Mouse (Mus musculus): ENCODE data around the gene Prg4.

The Prg4 gene

DNA sequence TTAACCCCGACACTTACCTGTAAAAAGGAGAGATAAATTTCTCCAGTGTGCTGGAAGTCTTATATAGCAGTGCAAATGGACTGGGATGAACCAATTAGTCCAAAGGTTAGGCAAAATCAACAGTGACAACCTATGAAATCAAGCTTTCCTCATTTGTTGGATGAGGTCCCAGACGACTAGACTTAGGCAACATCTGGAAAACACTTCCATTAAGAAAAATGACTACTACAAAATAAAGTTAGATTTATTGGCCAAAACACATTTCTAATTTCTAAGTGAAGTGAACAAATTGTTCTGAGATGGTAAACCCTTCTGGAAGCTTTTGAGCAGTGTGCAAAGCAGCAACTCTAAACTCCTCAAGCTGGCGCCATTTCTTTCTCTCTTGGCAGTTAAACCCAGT lies at the start of gene Prg4:
TSS of gene Prg4 (minus strand) at position 34 of the 400 bp plus-strand sequence.
- DNase-seq, result no peak

GRCm38 (mm10) chr1:150513041-150513440 lies 47.1 kb upstream of the Prg4 start:
- no peak for DNase-seq

DNA sequence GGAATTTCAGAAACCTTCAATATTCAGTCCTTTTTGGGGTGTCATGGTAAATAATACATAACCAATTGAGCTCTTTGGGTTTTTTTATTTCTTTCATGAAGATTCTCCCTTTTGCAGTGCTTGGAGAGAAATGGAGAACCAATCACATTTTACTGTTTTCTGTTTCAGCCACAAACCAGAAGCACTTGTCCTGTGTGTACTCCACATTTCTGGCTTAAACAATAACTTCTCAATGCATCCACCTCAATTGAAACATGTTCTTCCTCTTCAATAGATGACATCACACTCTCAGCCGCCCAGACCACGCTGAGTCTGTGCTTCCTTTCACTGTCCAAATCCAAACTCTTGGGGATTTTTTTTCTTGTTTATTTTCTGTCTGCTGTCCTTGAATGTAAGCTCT lies 39.8 kb upstream of the Prg4 start:
- no peak for DNase-seq

DNA sequence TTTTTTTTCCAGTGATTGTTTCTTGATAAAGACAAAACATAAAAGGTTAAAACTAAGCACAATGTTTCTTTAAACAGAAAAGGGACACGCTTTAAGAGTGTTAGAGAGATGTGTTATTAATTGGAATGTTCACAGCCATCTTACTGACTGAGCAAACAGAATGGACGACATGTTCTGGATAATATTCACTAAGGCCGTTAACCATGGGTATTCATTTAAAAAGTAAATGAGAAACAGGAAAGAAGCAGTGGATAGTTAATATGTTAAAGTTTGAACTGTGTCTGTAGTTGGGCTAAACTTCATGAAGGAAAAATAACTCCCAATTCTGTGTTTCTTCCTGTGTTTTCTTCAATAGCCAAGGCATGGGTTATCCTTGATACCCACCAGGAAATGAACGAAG lies 37.4 kb upstream of the Prg4 start:
- no peak for DNase-seq

GRCm38 (mm10) chr1:150498177-150498576 lies 32.2 kb upstream of the Prg4 start:
- DNase-seq, result no peak

GRCm38 (mm10) chr1:150497690-150498089 lies 31.7 kb upstream of the Prg4 start:
- no peak for DNase-seq

- DNase-seq, result no peak
Measured at GRCm38 (mm10) chr1:150496626-150497302, 30.8 kb upstream of the Prg4 start.

DNA sequence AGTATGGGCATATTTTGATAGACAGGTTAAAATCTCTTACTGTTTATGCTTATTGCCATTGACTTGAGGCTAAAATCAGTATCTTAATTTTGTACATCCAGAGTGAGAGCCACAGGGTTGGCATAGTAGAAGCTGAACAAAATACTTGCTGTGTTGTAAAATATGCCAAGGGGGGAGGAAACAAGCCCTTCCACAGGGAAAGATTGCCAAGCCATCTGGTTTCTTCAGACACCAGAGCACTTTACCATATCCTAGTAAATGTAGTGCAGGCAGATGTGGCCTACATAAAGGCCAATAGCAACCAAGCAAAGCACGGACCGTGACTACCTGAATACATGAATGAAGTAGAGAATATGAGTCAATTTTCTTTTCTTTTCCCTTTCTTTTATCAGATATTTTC lies 23.2 kb upstream of the Prg4 start:
- no peak for DNase-seq

GRCm38 (mm10) chr1:150480674-150481073 lies 14.7 kb upstream of the Prg4 start:
- DNase-seq, result no peak

DNA sequence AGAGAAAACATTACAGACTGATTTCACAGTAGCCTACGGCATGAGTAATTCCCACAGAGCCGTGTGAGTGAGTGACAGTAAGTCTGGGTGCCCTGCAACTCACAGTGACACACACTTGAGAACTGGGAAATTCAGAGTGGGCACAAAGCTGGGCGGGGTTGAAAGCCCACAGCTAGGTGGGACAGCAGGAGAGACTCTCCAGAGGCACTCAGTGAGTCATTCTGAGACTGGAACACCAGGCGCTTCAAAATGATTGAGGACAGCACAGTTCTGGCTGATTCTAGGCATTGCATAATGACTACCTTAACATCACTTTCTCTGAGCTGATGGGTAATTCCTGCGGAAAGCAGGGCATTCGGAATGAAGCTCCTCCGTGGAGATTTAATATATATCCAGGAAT lies 6.6 kb upstream of the Prg4 start:
- no peak for DNase-seq

- no peak for DNase-seq
Measured at GRCm38 (mm10) chr1:150469992-150470391, 4.0 kb upstream of the Prg4 start.

GRCm38 (mm10) chr1:150465364-150465763 lies 601 bp downstream of the Prg4 start:
- DNase-seq, result no peak

DNA sequence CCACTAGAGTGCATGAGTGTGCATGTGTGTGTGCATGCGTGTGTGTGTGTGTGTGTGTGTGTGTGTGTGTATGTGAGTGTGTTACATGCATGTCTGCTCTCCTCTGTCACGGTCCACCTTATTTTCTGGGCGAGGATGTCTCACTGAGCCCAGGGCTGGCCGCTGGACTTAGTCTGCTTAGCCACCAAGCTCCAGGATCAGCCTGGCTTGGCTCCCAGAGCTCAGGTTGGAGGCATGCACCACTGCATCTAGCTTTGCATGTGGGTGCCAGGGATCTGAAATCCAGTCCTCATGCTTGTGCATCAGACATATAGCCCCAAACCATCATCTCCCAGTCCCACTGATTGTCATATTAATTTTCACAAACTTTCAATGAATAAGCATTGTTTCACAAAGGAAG lies 2.3 kb downstream of the Prg4 start:
- no peak for DNase-seq

DNA sequence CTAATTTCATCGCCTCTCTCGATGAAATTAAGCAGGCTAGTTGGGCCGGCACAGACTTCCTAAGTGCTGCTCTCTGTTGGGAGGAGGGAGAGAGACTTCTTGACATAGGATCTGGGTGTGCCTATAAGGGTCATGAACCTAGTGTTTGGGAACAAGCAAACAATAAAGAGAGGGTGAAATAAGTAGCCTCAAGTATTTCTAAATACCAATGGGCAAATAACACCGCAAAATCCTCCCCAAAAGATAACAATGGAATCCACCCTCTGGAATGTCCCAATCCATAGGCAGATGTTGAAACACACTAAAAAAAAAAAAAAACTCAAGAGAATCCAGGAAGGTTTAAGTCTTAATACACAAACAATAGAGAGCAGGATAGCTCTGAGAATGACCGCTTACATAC lies 2.9 kb downstream of the Prg4 start:
- DNase-seq, result no peak

GRCm38 (mm10) chr1:150460595-150460994 lies 5.4 kb downstream of the Prg4 start:
- DNase-seq, result no peak

DNA sequence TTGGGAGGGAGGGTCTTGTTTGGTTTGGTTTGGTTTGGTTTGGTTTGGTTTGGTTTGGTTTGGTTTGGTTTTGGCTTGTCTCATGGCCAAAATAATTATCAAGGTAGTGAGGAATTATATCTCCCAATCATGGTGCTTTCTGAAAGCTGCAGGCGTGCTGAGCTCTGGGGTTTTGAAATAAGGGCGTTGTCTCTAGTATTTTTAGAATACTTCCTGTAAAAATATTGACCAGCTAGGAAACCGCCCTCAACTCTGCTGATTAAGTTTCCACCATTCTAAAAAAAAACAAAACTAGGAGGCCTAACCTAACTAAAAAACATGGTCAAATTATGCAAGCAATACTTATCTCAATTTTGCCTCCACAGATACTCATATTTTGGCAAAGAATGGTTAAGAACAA lies 6.4 kb downstream of the Prg4 start:
- no peak for DNase-seq

- DNase-seq, result no peak
Measured at GRCm38 (mm10) chr1:150458977-150459376, 7.0 kb downstream of the Prg4 start.

DNA sequence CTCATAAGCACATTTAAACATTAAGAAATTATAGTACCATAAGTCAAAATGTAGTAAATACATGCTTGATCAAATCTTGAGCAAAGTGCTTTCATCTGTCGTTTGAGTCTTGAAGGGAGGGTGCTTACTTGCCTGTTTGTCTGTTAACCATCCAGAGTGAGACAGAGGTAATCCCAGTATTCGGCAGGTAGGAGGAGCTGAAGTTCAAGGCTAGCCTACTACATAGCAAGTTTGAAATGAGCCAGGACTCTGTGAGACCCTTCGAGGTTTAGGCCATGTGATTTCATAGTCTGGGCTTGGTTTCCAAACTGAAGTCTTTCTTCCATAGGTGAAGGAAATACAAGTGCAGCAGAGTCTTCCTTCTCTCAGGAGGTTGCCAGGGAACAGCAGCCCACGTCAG lies 24.2 kb downstream of the Prg4 start:
- no peak for DNase-seq

- no peak for DNase-seq
Measured at GRCm38 (mm10) chr1:150438641-150439040, 27.3 kb downstream of the Prg4 start.

GRCm38 (mm10) chr1:150426216-150426615 lies 39.7 kb downstream of the Prg4 start:
- no peak for DNase-seq

DNA sequence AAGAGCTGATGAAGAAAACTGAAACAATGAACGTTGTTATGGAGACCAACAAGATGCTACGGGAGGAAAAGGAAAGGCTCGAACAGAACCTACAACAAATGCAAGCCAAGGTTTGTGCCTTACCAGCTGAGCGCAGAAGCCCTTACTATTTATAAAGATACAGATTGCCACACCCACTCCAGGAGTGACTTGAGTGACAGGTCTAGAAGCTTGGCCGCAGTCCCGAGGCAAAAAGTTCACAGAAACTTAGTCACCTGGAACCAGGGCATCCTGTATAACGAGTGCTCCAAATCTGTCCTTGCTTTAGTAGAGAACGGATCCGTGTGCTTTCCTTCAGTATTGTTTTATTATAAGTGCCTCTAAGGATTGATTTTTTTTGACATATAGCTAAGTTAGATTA lies 40.3 kb downstream of the Prg4 start:
- no peak for DNase-seq

GRCm38 (mm10) chr1:150418426-150418825 lies 47.5 kb downstream of the Prg4 start:
- no peak for DNase-seq

GRCm38 (mm10) chr1:150416006-150416405 lies 50.0 kb downstream of the Prg4 start:
- no peak for DNase-seq

DNA sequence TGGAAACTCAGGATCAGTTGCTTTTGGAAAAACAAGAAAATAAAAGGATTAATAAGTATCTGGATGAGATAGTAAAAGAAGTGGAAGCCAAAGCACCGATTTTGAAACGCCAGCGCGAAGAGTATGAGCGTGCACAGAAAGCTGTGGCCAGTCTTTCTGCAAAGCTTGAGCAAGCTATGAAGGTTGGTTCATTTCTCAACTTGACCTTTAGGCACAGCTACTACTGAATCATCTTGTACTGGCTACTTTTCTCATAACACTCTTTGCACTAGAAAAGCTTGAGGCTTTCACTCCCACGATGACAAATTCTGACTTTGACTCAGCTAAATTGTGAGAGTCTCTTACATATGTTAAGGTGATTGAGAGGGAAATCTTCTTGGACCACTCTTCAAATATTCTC lies 56.0 kb downstream of the Prg4 start:
- no peak for DNase-seq

DNA sequence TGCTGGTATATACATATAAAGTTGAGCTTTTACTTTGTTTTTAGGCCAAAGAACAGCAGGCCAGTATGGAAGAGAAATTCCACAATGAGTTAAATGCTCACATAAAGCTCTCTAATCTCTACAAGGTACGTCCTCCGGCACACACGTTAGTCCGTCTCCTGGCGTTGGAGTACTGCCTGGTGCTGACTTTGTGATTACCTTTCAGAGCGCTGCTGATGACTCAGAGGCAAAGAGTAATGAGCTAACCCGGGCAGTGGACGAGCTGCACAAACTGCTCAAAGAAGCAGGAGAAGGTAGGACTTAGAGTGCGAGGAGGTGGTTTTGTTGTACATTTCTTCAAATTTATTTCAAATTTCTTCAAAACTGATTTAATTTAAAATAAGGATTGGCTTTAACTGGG lies 58.7 kb downstream of the Prg4 start:
- DNase-seq, result no peak

GRCm38 (mm10) chr1:150404555-150404954 lies 61.4 kb downstream of the Prg4 start:
- no peak for DNase-seq

Measured in liver (tissue).